Mouse (Mus musculus) sigmoid colon, adult 10 weeks (tissue): Measurements from ENCODE around the gene Gm27235. TPM values are rescaled to one million over a fixed set of nuclear protein-coding genes. Genes with fewer than 3 reads are reported as not detected.

ENCODE experiments used
- polyA plus RNA-seq: library from polyadenylated mRNA; stranded (reverse); fragments of 350-450 nt; fragmentation: Illumina TruSeq; extraction: RNeasy Lipid Tissue Mini Kit (QIAGEN cat#74804); gene quantifications from one replicate; pipeline ENCODE4 v1.2.3, GENCODE M21; 2014; ENCODE audit warnings: low read depth, low replicate concordance

Gene Gm27235
- not detected for polyA plus RNA-seq

DNA sequence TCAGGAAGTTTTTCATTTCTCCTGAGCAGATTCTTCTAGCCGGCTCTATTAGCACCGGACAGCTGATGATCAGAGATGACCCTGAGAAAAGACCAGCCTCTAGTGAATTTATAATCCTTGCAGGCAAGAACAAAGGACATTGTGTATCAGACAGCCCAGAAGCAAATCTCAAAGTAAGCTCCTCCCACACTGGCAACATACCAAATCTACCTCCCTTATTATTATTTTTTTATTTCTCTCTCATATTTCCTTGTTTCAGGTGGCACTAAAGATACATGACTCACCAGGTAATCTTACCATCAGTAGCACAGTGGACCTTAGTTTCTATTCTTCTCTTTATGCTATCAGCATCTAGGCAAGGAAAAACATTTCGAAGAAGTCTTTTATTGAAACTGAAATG is at the start of gene Gm27235, which contains the start of gene D730048I06Rik:
Gene Gm27235 (minus strand): TSS at position 101 of the 400 bp plus-strand sequence.
Gene D730048I06Rik (minus strand): TSS at position 112 of the 400 bp plus-strand sequence.

DNA sequence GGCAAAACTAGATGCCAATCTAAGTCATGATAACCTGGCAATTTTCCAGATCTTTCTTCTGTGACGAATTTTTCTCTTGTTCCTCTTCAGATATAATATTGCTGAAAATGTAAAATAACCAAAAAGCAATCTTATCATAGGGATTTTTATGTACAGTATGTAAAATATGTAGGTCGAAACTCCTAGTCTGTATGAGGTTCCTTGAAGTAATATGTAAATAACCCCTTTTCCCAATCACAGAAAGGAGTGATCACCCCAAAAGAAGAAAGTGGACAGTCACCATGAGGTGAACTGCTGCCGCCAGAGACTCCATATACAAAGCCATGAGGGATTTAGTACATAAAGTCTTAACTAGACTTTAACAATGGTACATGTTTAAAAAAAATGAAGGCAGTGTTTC is 11.9 kb downstream of the Gm27235 start, which contains the start of gene Gm17727:
Gene Gm17727 (minus strand): TSS at position 101 of the 400 bp plus-strand sequence.

DNA sequence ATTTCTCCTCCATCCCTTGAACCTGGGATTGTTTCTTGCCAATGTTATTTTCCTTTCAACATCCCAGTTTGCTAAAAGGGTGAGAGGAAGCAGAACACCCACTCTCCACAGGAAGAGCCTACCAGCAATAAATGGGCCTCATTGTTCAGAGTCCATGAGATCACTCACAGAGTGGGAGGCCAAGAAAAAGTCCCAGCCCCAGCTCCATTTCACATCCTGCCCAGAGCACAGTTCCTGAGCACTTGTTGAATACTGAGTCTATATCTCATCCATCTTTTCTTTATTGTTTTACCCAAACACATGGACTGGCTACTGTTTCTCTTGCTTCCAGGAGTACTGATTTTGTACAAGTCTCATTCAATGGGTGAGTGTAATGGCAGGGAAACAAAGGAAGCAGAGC is 49.2 kb downstream of the Gm27235 start, which contains the start of gene Gm17677:
Gene Gm17677 (plus strand): TSS at position 301 of the 400 bp plus-strand sequence.

Other genes with a start within 250 kb of the Gm27235 start
- 0.38 TPM for gene Ddx25, start 231.6 kb downstream of the Gm27235 start, polyA plus RNA-seq
- gene Pus3, start 231.5 kb downstream of the Gm27235 start, polyA plus RNA-seq = 45.7 TPM
- 1.7 TPM for gene Pate2, start 219.8 kb downstream of the Gm27235 start, polyA plus RNA-seq
- 19.2 TPM for gene Hyls1, start 219.7 kb downstream of the Gm27235 start, polyA plus RNA-seq
- not detected for gene Pate4, start 178.2 kb downstream of the Gm27235 start, polyA plus RNA-seq
- not detected for gene Pate3, start 141.9 kb downstream of the Gm27235 start, polyA plus RNA-seq
- not detected for gene Pate1, start 102.7 kb downstream of the Gm27235 start, polyA plus RNA-seq
- not detected for gene Gm17677, start 49.1 kb downstream of the Gm27235 start, polyA plus RNA-seq
- not detected for gene Gm17727, start 12.0 kb downstream of the Gm27235 start, polyA plus RNA-seq
- 0.57 TPM for gene D730048I06Rik, start within 50 bp of the Gm27235 start, polyA plus RNA-seq
- not detected for gene 9230110F15Rik, start 54.0 kb upstream of the Gm27235 start, polyA plus RNA-seq
- gene 9230113P08Rik, start 118.3 kb upstream of the Gm27235 start, polyA plus RNA-seq = 0.57 TPM